Mouse (Mus musculus): ENCODE measurements around the gene Sh3pxd2a.

Sh3pxd2a gene

DNA sequence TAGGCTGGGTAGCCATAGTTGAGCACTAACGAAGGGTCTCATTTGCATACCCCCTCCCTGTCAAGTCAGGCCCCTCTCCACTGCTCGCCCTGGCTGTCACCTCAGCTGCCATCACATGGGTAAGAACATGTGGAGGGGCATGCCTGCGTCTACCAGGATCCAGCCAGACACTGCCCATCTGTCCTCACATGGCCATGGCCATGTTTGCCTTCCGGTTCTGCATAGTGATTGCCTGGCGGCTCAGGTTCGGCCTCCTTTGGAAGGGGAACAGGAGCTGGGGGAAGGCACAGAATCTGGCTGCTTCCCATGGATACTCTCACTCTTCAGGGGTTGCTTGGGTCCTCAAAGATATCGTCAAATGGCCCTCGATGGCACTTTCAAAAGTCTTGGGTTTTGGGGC, 233.5 kb downstream of the Sh3pxd2a start:
- DNase-seq (ENCODE audit: low spot score): no peak

GRCm38 (mm10) chr19:47230082-47230481, 234.1 kb downstream of the Sh3pxd2a start:
- DNase-seq (ENCODE audit: low spot score): no peak

DNA sequence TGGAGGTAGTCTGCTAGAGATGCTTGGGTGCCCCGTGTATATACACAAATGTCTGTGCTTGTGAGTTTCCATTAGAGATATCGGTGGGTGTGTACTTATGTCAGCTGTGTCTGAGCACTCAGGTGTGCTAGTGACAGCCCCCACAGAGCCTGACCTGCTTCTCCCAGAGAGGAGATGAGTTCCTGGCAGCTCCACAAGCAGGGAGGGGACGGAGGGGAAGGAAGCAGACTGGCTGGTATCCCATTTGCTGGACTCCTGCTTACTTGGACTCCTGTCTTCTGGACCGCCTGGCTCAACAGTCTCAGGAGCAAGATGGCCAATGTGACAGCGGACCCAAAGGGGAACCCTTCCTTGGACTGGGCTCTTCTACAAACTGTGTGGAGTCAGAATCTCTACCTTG, 234.7 kb downstream of the Sh3pxd2a start:
- no peak for DNase-seq (ENCODE audit: low spot score)

- DNase-seq (ENCODE audit: low spot score): peak; percentile 65
Observed at GRCm38 (mm10) chr19:47228725-47229252, 235.4 kb downstream of the Sh3pxd2a start.

- DNase-seq (ENCODE audit: low spot score): no peak
Observed at GRCm38 (mm10) chr19:47225791-47226190, 238.4 kb downstream of the Sh3pxd2a start.

DNA sequence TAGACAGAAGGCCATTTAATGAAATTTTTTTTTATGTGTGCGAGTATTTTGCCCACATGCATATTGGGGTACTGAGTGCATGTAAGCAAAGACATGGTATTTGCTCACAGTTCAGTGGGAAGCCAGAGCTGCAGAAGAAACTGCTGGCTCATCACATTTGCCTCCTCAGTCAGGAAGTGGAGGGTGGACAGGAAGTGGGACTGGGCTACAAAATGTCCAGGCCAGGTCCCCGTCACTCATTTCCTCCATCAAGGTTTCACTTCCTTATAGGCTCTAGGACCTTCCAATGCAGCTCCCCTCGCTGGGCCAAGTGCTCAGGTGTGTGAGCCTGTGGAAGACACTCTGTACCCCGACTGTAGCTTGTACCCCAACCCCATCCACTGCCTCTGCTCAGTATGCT, 239.5 kb downstream of the Sh3pxd2a start:
- DNase-seq (ENCODE audit: low spot score): no peak

DNA sequence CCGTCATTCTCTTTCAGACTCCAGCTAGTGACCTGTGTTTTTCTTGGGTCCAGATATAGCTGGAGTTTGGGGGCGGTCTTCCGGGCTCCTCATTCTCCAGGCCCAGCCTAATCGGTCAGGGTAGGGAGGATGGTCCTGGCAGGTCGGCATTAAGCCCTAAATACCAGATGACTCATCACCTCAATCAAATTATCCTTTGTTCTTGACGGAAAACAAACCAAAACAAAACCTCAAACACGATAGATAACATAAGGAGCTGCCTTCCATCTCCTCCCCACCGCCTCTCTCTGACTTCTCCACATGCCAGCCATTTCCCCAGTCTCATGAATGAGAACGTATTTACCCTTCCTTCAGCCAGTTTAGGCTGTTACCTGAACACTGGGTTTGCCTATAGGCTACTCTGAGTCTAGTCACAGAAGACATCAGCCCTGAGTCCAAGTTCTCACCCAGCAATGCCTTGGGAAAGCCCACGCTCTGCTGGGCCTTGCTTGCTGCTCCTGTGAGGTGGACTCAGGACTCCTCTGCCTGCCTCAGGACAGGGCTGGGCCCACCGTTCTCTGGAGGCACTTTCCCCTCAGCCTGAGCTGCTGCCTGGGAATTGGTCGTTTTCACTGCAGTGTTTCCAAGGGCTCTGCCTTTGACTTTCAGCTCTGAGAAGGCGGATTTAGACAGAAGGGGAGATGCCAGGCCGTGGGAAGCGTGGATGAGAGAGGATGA, 241.2 kb downstream of the Sh3pxd2a start:
- DNase-seq (ENCODE audit: low spot score): no peak

DNA sequence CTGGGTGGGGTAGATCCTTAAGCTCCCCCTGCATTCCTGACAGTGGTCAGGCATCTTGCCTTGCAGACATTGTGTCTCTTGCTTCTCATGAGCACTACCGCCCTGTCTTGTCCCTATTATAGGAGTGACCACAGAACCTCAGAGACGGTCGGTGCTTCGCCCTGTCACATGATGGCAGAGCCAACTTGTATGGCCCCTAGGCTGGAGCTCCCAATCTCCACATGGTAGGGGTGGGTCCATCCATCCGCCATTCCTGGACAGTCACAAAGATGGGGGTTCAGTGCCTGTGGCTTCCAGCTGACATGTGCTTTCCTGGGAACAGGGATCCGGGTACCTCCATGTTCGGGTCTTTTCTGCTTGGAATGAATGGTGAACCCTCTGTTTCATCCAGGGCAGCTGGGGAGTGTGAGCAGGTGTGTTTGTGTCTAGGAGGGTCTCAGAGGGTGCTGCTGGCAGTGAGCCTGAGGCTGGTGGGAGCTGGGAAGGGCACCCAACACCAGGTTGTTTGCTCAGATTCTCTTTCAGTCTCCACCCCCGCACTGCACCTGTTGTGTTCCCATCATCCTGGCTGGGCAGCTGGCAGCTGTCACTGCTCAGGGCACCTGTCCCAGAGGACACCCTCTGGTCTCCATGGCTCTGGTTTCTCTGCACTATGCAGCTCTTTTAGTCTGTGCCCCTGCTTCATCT, 241.9 kb downstream of the Sh3pxd2a start:
- DNase-seq (ENCODE audit: low spot score): no peak

DNA sequence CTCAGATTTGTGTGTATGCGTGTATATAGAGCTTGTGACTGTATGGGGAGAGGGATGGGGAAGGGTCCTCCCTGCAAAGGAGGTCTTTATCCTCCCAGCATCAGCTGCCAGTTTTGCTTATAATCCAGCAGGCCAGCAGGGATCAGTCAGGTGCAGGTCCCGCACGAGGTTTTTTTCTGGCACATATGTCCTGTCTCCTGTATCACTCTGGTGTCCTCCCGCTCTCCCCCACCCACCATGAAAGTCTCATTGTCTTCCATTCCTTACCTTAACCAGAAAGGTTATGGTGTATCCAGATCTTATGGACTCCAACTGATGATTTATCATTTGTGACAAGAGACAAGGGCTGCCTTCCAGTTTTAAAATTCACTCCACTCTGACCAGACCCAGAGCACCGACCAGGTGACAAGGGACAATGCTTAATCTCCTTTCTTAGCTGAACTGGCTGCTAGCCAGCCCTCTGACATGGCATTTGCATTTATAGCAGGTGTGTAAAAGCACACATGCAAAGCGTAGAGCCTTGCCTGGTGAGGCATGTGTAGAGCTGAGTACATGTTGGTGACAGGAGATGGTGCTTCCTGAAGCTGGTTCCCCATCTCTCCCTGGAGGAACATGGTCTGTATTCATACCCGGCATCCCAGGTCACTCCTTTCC, 242.6 kb downstream of the Sh3pxd2a start:
- DNase-seq (ENCODE audit: low spot score): no peak

- DNase-seq (ENCODE audit: low spot score): no peak
Observed at GRCm38 (mm10) chr19:47221006-47221405, 243.2 kb downstream of the Sh3pxd2a start.

- DNase-seq (ENCODE audit: low spot score): no peak
Observed at GRCm38 (mm10) chr19:47220232-47220631, 244.0 kb downstream of the Sh3pxd2a start.

- DNase-seq (ENCODE audit: low spot score): no peak
Observed at GRCm38 (mm10) chr19:47219622-47220021, 244.6 kb downstream of the Sh3pxd2a start.

DNA sequence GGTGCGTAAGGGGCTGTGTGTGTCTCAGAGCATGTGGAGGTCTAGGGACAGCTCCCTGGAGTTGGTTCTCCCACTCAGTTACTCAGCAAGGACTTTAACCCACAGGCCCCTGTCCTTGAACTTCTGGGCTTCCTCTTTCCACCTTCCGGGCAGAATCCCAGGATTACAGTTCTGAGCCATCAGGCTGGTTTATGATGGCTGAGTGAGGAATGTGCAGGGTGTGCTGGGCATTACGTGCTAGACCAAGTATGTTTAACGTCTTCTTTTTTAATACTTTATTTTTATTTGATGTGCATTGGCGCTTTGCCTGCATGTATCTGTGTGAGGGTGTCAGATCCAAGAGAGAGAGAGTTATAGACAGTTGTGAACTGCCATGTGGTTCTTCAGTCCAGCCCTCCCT, 247.4 kb downstream of the Sh3pxd2a start:
- DNase-seq (ENCODE audit: low spot score): no peak

GRCm38 (mm10) chr19:47213470-47213869, 250.7 kb downstream of the Sh3pxd2a start:
- DNase-seq (ENCODE audit: low spot score): no peak

DNA sequence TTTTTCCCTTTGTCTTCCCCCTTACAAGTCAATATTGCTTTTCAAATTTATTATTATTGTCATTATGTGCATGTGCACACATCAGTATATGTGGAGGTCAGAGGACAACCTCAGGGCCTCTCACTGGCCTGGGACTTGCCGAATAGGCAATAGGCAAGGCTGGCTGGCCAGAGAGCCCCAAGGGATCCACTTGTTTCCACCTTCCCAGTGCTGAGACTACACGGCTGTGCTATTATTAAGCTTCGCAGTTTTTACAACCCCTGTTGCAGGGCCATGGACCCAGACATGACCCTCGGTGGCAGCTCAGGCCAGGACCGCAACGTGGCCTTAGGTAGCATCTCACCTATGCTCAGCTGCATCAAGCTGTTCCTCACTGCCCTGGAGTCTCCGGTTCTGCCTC, 251.8 kb downstream of the Sh3pxd2a start:
- DNase-seq (ENCODE audit: low spot score): no peak

DNA sequence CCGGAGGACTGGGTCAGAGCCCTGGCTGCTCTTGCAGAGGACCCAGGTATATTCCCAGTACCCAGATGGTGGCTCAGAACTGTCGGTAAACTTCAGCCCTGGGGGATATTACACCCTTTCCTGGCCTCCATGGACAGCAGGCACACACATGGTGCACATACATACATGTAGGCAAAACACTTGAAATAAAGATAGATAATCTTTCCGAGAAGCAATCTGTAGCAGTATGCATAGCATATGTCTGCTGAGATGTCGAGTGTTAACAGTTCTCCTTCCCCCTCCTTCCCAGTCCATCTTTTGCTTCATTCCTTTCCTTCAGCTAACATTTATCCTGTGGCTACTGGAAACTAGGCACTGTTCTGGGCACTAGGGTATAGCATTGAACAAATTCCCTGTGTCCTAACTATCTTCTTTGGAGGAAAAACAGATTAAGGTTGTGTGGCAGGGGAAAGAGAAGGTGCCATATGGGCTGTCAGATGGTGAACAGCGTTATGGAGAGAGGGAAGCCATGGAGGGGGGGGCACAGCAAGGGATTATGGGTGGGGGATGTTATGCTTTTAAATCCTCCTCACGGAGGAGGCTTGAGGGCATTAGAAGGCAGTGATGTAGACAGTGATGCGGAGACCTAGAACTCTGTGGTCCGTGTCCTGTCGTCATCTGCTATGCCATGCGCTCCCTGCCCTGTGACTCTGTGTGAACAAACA, 252.4 kb downstream of the Sh3pxd2a start:
- no peak for DNase-seq (ENCODE audit: low spot score)

- no peak for DNase-seq (ENCODE audit: low spot score)
Observed at GRCm38 (mm10) chr19:47210432-47210831, 253.8 kb downstream of the Sh3pxd2a start.
